Mouse (Mus musculus) heart, postnatal 0 days (tissue): ENCODE measurements around the gene Wiz. TPM values are rescaled to one million over a fixed set of nuclear protein-coding genes. Genes with fewer than 3 reads are reported as not detected.

Source experiments
- ATAC-seq: fragments of 200-750 bp; cut with Nextera tagmentation; 2 replicates; pipeline ENCODE4 v1.8.0; 2017; ENCODE audit warnings: low read depth, moderate number of reproducible peaks, moderate library complexity; ENCODE audit not compliant: insufficient read depth
- DNase-seq: peaks from one replicate; pipeline ENCODE4 v3.0.0-alpha.2; 2016; ENCODE audit warnings: low spot score
- H3K27ac ChIP-seq: fragments of 300-500 bp; sonication (generic); 2 replicates; pipeline ENCODE4 v1.5.1; 2014; ENCODE audit warnings: low read depth, mild to moderate bottlenecking
- H3K27me3 ChIP-seq: fragments of 300-500 bp; sonication (generic); 2 replicates; pipeline ENCODE4 v1.6.1; 2014; ENCODE audit warnings: low read length, mixed read lengths; ENCODE audit not compliant: control insufficient read depth, insufficient read depth
- H3K36me3 ChIP-seq: fragments of 300-500 bp; sonication (generic); replicated peaks from 2 replicates; pipeline ENCODE4 v1.6.1; 2014; ENCODE audit warnings: low read length, mixed read lengths; ENCODE audit not compliant: control insufficient read depth, insufficient read depth
- H3K4me1 ChIP-seq: fragments of 300-500 bp; sonication (generic); 2 replicates; pipeline ENCODE4 v1.6.1; 2014; ENCODE audit warnings: antibody characterized with exemption; ENCODE audit not compliant: control insufficient read depth, insufficient read depth
- H3K4me2 ChIP-seq: fragments of 300-500 bp; sonication (generic); 2 replicates; pipeline ENCODE4 v1.6.1; 2014; ENCODE audit warnings: low read depth, mild to moderate bottlenecking, low read length, moderate library complexity
- H3K4me3 ChIP-seq: fragments of 300-500 bp; sonication (generic); 2 replicates; pipeline ENCODE4 v1.5.1; 2014; ENCODE audit warnings: low read depth, low read length
- H3K9ac ChIP-seq: fragments of 300-500 bp; sonication (generic); replicated peaks from 2 replicates; pipeline ENCODE4 v1.6.1; 2014; ENCODE audit warnings: low read depth, low read length, mixed read lengths
- H3K9me3 ChIP-seq: fragments of 300-500 bp; sonication (generic); replicated peaks from 2 replicates; pipeline ENCODE4 v1.6.1; 2016; ENCODE audit warnings: low read length; ENCODE audit not compliant: control insufficient read depth
- CTCF ChIP-seq: IDR thresholded peaks from 2 replicates; pipeline ENCODE4 v1.5.1; 2016; ENCODE audit warnings: antibody characterized with exemption, control low read depth, low read depth
- EP300 ChIP-seq: IDR thresholded peaks from 2 replicates; pipeline ENCODE4 v1.6.1; 2016; ENCODE audit warnings: antibody characterized with exemption, low read depth
- WGBS: fragments of 180-500 bp; shearing (Covaris S2); extraction: QIAGEN DNeasy Blood & Tissue Kit; methylation state at CpG from one replicate; pipeline ENCODE4 v1.1.7; 2014; 5-methylcytosine and 5-hydroxymethylcytosine counted together
- polyA plus RNA-seq: library from polyadenylated mRNA; unstranded; fragments of >200 nt; fragmentation: Nextera tagmentation; extraction: Ambion mirVana; gene quantifications from 2 replicates; pipeline ENCODE4 v1.2.1, GENCODE M21; 2015
- total RNA-seq: library from RNA; depleted of rRNA; stranded (reverse); fragments of >200 nt; gene quantifications from 2 replicates; pipeline ENCODE4 v1.2.3, GENCODE M21; 2014; ENCODE audit warnings: low replicate concordance

Gene Wiz
- total and polyA plus RNA-seq, 2 experiments from 2014 or later: 7.0 to 21.4 TPM

DNA sequence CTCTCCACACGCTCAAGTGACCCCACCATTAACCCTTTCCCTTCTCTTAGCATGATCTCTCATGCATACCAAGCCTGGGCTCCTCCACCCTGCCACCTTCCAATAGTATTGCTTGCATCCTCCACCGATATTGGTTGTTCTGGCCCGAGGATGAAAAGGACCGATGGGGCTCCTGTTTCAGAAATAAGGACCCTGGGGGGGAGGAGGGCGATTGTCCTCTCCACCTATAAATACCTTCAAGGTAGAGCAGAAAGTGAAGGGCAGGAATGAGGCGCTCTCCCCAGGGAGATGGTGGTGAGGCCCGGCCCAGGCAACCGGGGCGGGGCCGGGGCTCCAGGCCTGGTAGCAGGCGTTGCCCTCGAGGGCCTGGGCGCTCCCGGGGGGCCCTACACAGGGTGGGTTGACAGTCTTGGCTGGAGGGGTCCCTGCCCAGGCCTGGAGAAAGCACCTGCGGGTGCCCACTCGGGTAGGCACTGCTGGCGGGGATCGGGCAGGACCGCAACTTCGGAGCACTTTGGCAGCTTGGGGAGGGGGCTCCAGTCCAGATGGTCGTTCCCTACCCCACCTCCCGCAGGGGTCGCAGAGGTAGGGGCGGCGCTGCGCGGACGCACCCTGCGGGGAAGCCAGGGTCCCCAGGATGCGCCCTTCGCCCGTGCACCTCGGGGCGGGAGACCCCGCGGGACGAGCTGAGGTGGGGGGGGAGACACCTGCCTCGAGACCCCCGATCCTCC is 704 bp downstream of the Wiz start:
- Histone ChIP-seq H3K4me3 (peak overlapping the region; percentile 85), H3K9me3 (no peaks in the 10 kb centered on the region), H3K27me3 (peaks cover 21% of the 10 kb centered on the region; the same call in 1 of the 2 replicates), H3K27ac (peak overlapping the region; percentile 89), H3K9ac (peak overlapping the region; percentile 79), H3K4me2 (peak overlapping the region; percentile 99), H3K36me3 (peaks cover 8% of the 10 kb centered on the region; the same call in 1 of the 2 replicates), H3K4me1 (peaks cover 11% of the 10 kb centered on the region; the same call in 1 of the 2 replicates)
- DNase-seq (no peak), ATAC-seq (peak; percentile 28)
- 1% methylated on average over 26 of the region's 39 CpGs for WGBS
- TF ChIP-seq CTCF (no peak), EP300 (no peak)

- H3K4me2 ChIP-seq: peak overlapping the region; percentile 99; the same call in 1 of the 2 replicates
- DNase-seq: no peak
- H3K9ac ChIP-seq: peak overlapping the region; percentile 79; the same call in 1 of the 2 replicates
- no peak for ATAC-seq
- H3K4me1 ChIP-seq: peaks cover 15% of the 10 kb centered on the region; the same call in 1 of the 2 replicates
- no peak overlapping the region for H3K27ac ChIP-seq
- 0 out of 2 replicates have a peak, but pooled peaks cover 16% of the 10 kb centered on the region for H3K27me3 ChIP-seq
- 51% methylated on average over 7 of the region's 7 CpGs for WGBS
- peaks cover 8% of the 10 kb centered on the region; the same call in 1 of the 2 replicates for H3K36me3 ChIP-seq
- no peaks in the 10 kb centered on the region for H3K9me3 ChIP-seq
- TF ChIP-seq CTCF: no peak
- TF ChIP-seq EP300: no peak
- peak overlapping the region; percentile 85 for H3K4me3 ChIP-seq
These were observed 1.3 kb downstream of the Wiz start for GRCm38 (mm10) chr17:32387986-32388369.

DNA sequence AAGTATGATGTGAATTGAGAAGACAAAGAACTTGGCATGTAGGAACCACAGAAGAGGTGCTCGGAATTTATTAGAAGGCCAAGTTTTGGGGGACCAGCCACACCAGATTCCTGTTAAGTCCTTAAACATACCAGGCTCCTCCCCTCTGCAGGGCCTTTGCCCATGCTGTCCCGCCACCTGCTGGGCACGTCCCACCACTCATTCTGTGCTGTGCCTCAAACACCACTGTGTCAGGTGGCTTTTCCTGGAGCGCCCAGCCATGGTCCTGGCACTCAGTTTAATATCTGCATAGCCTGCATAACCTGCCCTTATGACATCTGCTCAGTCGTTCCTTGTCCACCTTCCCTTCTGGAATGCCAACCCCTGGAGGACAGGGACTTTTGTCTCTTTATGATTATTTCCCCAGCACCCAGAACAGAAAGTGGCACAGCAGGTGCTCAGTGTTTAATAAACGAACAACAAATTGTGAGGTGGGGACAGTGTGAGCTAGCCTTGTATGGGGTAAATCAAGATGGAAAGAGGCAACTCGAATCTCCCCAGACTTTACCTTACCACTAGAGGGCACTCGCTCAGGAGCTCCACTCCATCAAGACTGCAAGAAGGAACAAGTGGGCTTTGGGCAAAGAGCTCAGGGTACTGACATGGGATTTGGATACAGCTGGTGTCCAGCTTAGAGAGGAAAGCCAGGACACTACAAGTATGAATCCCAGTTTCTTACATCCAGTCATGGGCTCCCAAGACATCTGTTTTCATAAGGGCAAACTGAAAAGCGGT is 2.4 kb downstream of the Wiz start:
- WGBS: 71% methylated on average over 9 of the region's 9 CpGs

DNA sequence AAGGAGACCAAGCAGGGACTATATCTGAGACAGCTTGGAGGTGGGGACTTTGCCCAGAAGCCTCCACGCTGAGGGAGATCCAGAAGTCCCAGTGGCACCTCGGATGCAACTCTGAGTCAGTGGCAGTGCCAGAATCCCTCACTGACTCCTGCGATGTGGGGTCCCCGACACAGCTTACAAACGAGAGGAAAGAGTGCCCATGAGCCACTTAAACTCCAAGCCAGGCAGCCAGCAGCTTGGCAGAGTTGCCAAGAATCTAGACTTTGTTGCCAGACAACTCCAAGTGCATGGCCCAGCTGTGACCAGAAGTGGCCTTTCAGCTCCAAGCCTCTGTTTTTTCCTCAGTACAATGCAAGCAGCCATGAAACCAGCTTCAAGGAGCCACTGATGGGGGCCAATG is 5.6 kb downstream of the Wiz start:
- Histone ChIP-seq H3K27me3 (no peaks in the 10 kb centered on the region), H3K9ac (no peak overlapping the region), H3K9me3 (no peaks in the 10 kb centered on the region), H3K4me3 (no peak overlapping the region), H3K4me1 (peaks cover 17% of the 10 kb centered on the region; the same call in 1 of the 2 replicates), H3K27ac (peak overlapping the region; percentile 37; the same call in 1 of the 2 replicates), H3K4me2 (no peak overlapping the region), H3K36me3 (peaks cover 8% of the 10 kb centered on the region; the same call in 1 of the 2 replicates)
- ATAC-seq (no peak), DNase-seq (no peak)
- TF ChIP-seq EP300 (no peak), CTCF (no peak)
- WGBS: 36% methylated on average over 5 of the region's 5 CpGs

More for the DNA sequence above, 2.4 kb downstream of the Wiz start:
- H3K27me3 ChIP-seq: 0 out of 2 replicates have a peak, but pooled peaks cover 7% of the 10 kb centered on the region
- no peaks in the 10 kb centered on the region for H3K9me3 ChIP-seq
- DNase-seq (no peak), ATAC-seq (no peak)
- no peak overlapping the region for H3K4me2 ChIP-seq
- H3K36me3 ChIP-seq: peaks cover 8% of the 10 kb centered on the region; the same call in 1 of the 2 replicates
- no peak overlapping the region for H3K27ac ChIP-seq
- H3K9ac ChIP-seq: no peak overlapping the region
- H3K4me3 ChIP-seq: no peak overlapping the region
- peaks cover 17% of the 10 kb centered on the region; the same call in 1 of the 2 replicates for H3K4me1 ChIP-seq
- peak; percentile 53 for TF ChIP-seq CTCF
- no peak for TF ChIP-seq EP300

- Histone ChIP-seq H3K9me3 (no peaks in the 10 kb centered on the region), H3K27me3 (no peaks in the 10 kb centered on the region), H3K4me2 (no peak overlapping the region), H3K4me1 (peaks cover 13% of the 10 kb centered on the region; the same call in 1 of the 2 replicates), H3K4me3 (no peak overlapping the region), H3K27ac (no peak overlapping the region), H3K9ac (no peak overlapping the region), H3K36me3 (peaks cover 9% of the 10 kb centered on the region; the same call in 1 of the 2 replicates)
- ATAC-seq (no peak), DNase-seq (no peak)
- TF ChIP-seq EP300: no peak
- no peak for TF ChIP-seq CTCF
- WGBS: 87% methylated on average over 7 of the region's 7 CpGs
These were observed 6.7 kb downstream of the Wiz start for GRCm38 (mm10) chr17:32382576-32382975.
